Mouse (Mus musculus) ovary, postnatal 14 days (tissue): Measurements from ENCODE around the gene Trim47.

Experiments
- DNase-seq: peaks from one replicate; pipeline ENCODE4 v3.0.0; 2022; ENCODE audit warnings: low spot score

Gene Trim47

GRCm38 (mm10) chr11:116088188-116088587 lies 38.8 kb downstream of the Trim47 start:
- DNase-seq: no peak

GRCm38 (mm10) chr11:116087194-116088130 lies 39.5 kb downstream of the Trim47 start:
- DNase-seq: peak; percentile 86

GRCm38 (mm10) chr11:116086258-116087193 lies 40.5 kb downstream of the Trim47 start, which contains the start of gene Wbp2:
Gene Wbp2 (minus strand): TSS chr11:116086995.
- DNase-seq: peak; percentile 91

- DNase-seq: no peak
Measured at GRCm38 (mm10) chr11:116084166-116084565, 42.8 kb downstream of the Trim47 start.

GRCm38 (mm10) chr11:116083096-116083672 lies 43.8 kb downstream of the Trim47 start:
- DNase-seq: no peak

GRCm38 (mm10) chr11:116081081-116081480 lies 45.9 kb downstream of the Trim47 start:
- DNase-seq: no peak

GRCm38 (mm10) chr11:116079511-116079910 lies 47.5 kb downstream of the Trim47 start:
- no peak for DNase-seq

- no peak for DNase-seq
Measured at GRCm38 (mm10) chr11:116078676-116079320, 48.2 kb downstream of the Trim47 start.

- no peak for DNase-seq
Measured at GRCm38 (mm10) chr11:116078221-116078620, 48.8 kb downstream of the Trim47 start.

- no peak for DNase-seq
Measured at GRCm38 (mm10) chr11:116077446-116078204, 49.4 kb downstream of the Trim47 start, which contains the start of gene Unc13d. Gene Unc13d (minus strand): TSS chr11:116077961.

GRCm38 (mm10) chr11:116076836-116077235 lies 50.2 kb downstream of the Trim47 start:
- no peak for DNase-seq

- DNase-seq: no peak
Measured at GRCm38 (mm10) chr11:116076266-116076540, 50.8 kb downstream of the Trim47 start.

- no peak for DNase-seq
Measured at GRCm38 (mm10) chr11:116075539-116076265, 51.3 kb downstream of the Trim47 start.

- no peak for DNase-seq
Measured at GRCm38 (mm10) chr11:116074436-116074991, 52.5 kb downstream of the Trim47 start.

GRCm38 (mm10) chr11:116072608-116073007 lies 54.4 kb downstream of the Trim47 start:
- DNase-seq: no peak

GRCm38 (mm10) chr11:116071510-116071909 lies 55.5 kb downstream of the Trim47 start:
- DNase-seq: no peak

- no peak for DNase-seq
Measured at GRCm38 (mm10) chr11:116065345-116065744, 61.7 kb downstream of the Trim47 start.

GRCm38 (mm10) chr11:116064187-116064867 lies 62.7 kb downstream of the Trim47 start:
- no peak for DNase-seq

GRCm38 (mm10) chr11:116063562-116063961 lies 63.4 kb downstream of the Trim47 start:
- DNase-seq: no peak
